Mouse (Mus musculus) cortical plate, adult 2 months (tissue): ENCODE measurements around the gene Man1c1.

Experiments
- CTCF ChIP-seq: fragments of 200-500 bp; IDR thresholded peaks from 2 replicates; pipeline ENCODE4 v1.5.1; 2011; ENCODE audit warnings: mild to moderate bottlenecking, control low read depth, low read length; ENCODE audit not compliant: insufficient read depth; ENCODE audit errors: extremely low read depth
- POLR2A ChIP-seq: fragments of 200-500 bp; IDR thresholded peaks from 2 replicates; pipeline ENCODE4 v1.6.1; 2011; ENCODE audit warnings: mild to moderate bottlenecking, low read length, control low read depth; ENCODE audit not compliant: insufficient read depth; ENCODE audit errors: extremely low read depth

DNA sequence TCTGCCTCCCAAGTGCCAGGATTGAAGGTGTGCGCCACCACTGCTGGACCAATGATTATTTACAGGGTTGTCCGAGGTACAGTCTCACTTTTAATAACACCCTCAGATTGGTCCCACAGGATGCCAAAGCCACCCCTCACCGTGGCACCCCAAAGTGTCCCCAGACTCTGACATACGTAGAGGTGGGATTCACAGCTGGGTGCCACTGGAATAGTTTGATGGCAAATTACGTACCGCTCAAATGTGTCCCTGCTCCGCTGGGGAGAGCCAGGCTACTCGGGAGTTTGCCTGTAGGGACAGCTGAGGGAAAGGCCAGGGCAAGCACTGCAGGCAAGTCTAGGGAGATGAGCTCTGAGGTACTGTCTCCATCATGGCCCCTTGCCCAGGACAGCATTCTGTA lies 30.9 kb downstream of the Man1c1 start:
- TF ChIP-seq CTCF, result no peak
- no peak for TF ChIP-seq POLR2A
